Mouse (Mus musculus) liver, embryonic 13.5 days (tissue): ENCODE data around the gene Sp1. TPM values are rescaled to one million over a fixed set of nuclear protein-coding genes. Genes with fewer than 3 reads are reported as not detected.
A peak's percentile ranks its signal among the peaks of the same experiment; 100 is the strongest.

Experiments used
- ATAC-seq: fragments of 200-750 bp; cut with Nextera tagmentation; 2 replicates; pipeline ENCODE4 v1.8.0; 2017; ENCODE audit warnings: low read depth, mild to moderate bottlenecking, moderate number of reproducible peaks, moderate library complexity
- DNase-seq: peaks from one replicate; pipeline ENCODE4 v3.0.0; 2022
- H3K27ac ChIP-seq: fragments of 300-500 bp; sonication (generic); 2 replicates; pipeline ENCODE4 v1.5.1; 2015; ENCODE audit warnings: moderate library complexity, mild to moderate bottlenecking, inconsistent platforms
- H3K27me3 ChIP-seq: fragments of 300-500 bp; sonication (generic); 2 replicates; pipeline ENCODE4 v1.6.1; 2015; ENCODE audit warnings: mild to moderate bottlenecking, inconsistent platforms
- H3K36me3 ChIP-seq: fragments of 300-500 bp; sonication (generic); 2 replicates; pipeline ENCODE4 v1.6.1; 2015; ENCODE audit warnings: mild to moderate bottlenecking, inconsistent platforms
- H3K4me1 ChIP-seq: fragments of 300-500 bp; sonication (generic); replicated peaks from 2 replicates; pipeline ENCODE4 v1.6.1; 2015; ENCODE audit warnings: inconsistent platforms
- H3K4me2 ChIP-seq: fragments of 300-500 bp; sonication (generic); 2 replicates; pipeline ENCODE4 v1.6.1; 2015; ENCODE audit warnings: inconsistent platforms, mild to moderate bottlenecking, moderate library complexity
- H3K4me3 ChIP-seq: fragments of 300-500 bp; sonication (generic); replicated peaks from 2 replicates; pipeline ENCODE4 v1.5.1; 2015; ENCODE audit warnings: mild to moderate bottlenecking, inconsistent platforms
- H3K9ac ChIP-seq: fragments of 300-500 bp; sonication (generic); 2 replicates; pipeline ENCODE4 v1.6.1; 2015; ENCODE audit warnings: mild to moderate bottlenecking, inconsistent platforms
- H3K9me3 ChIP-seq: fragments of 300-500 bp; sonication (generic); replicated peaks from 2 replicates; pipeline ENCODE4 v1.6.1; 2016; ENCODE audit warnings: inconsistent platforms
- WGBS: fragments of 180-500 bp; shearing (Covaris S2); methylation state at CpG from one replicate; pipeline ENCODE4 v1.1.7; 2015; ENCODE audit not compliant: insufficient replicate concordance; 5-methylcytosine and 5-hydroxymethylcytosine counted together
- polyA plus RNA-seq: library from polyadenylated mRNA; unstranded; fragments of >200 nt; fragmentation: Nextera tagmentation; extraction: Ambion mirVana; gene quantifications from 2 replicates; pipeline ENCODE4 v1.2.1, GENCODE M21; 2015

The Sp1 gene
- polyA plus RNA-seq, 1 experiment from 2014 or later = 4.0 TPM

DNA sequence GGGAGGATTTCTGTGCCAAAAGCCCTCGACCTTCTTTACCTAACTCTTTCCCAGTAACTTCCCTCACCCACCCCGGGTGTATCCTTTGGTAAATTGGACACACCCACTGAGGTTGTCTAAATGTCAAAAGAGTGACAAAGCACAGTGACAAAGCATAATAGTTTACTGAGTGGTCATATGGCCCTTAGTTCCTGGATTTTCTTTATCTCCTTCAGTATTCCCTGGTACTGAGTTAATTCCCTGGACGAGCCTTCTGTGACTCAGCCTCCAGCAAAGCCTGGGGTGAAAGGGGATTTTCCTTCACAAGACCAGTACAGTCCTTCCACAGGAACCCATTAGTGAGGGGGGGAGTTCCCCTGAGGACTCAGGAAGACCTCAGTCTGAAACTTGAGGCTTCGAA lies 55.0 kb downstream of the Sp1 start:
- ATAC-seq (peak; percentile 35; the same call in 1 of the 2 replicates), DNase-seq (peak; percentile 44)
- peak overlapping the region; percentile 83 for H3K4me2 ChIP-seq
- H3K27ac ChIP-seq = peak overlapping the region; percentile 90
- no peaks in the 10 kb centered on the region for H3K9me3 ChIP-seq
- WGBS = 18% methylated on average over 4 of the region's 4 CpGs
- H3K36me3 ChIP-seq = peaks cover 27% of the 10 kb centered on the region
- peak overlapping the region; percentile 73 for H3K9ac ChIP-seq
- peaks cover 64% of the 10 kb centered on the region for H3K4me1 ChIP-seq
- H3K4me3 ChIP-seq = peak overlapping the region; percentile 64
- no peaks in the 10 kb centered on the region for H3K27me3 ChIP-seq

DNA sequence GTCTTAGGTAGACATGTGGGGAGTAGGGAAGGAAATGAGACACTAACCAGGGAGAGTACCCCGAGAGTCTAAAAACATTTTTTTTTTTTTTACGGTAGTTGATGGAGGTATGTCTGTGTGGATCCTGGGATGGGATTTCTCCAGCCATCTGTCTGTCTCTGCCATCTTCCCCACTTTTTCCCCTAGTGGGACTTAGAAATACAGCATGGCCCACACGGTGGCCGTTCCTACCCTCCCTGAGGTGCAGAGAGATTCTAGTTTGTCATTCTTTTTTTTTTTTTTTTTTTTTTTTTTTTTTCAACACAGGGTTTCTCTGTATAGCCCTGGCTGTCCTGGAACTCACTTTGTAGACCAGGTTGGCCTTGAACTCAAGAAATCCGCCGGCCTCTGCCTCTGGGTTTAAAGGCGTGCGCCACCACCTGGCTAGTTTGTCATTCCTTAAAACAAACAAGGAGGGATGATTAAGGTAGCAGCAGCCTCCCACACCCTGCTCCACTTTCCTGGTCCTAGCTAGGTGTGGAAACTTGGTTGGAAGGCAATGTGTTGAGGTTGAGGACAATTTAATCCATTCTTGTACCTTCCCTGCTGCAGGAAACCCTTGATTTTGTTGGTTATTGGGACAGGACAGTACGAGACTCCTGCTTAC lies 55.6 kb downstream of the Sp1 start:
- ATAC-seq = no peak
- H3K9ac ChIP-seq = peak overlapping the region; percentile 73
- DNase-seq = no peak
- peak overlapping the region; percentile 83 for H3K4me2 ChIP-seq
- H3K4me1 ChIP-seq = peaks cover 60% of the 10 kb centered on the region
- H3K36me3 ChIP-seq = peaks cover 27% of the 10 kb centered on the region
- H3K27me3 ChIP-seq = no peaks in the 10 kb centered on the region
- H3K4me3 ChIP-seq = peak overlapping the region; percentile 64
- H3K27ac ChIP-seq = peak overlapping the region; percentile 90
- no peaks in the 10 kb centered on the region for H3K9me3 ChIP-seq
- WGBS = 73% methylated on average over 9 of the region's 9 CpGs

DNA sequence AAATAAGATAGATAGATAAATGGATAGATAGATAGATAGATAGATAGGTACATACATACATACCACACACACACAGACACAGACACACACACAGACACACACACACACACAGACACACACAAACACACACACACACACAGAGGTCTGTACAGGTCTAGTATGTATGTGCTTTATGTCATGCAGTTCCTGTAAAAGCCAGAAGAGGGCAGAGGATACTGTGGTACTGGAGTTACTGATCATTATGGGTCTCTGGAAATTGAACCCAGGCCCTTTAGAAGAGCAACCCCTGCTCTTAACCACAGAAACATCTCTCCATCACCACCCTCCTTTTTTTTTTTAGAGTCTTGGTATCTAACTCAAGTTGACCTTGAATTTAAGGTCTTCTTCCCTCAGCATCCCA lies 57.7 kb downstream of the Sp1 start:
- no peak overlapping the region for H3K4me2 ChIP-seq
- H3K4me1 ChIP-seq = peaks cover 40% of the 10 kb centered on the region
- no peaks in the 10 kb centered on the region for H3K9me3 ChIP-seq
- H3K9ac ChIP-seq = no peak overlapping the region
- H3K27ac ChIP-seq = no peak overlapping the region
- H3K36me3 ChIP-seq = peaks cover 38% of the 10 kb centered on the region
- H3K4me3 ChIP-seq = no peak overlapping the region
- H3K27me3 ChIP-seq = no peaks in the 10 kb centered on the region
- ATAC-seq (no peak), DNase-seq (no peak)

DNA sequence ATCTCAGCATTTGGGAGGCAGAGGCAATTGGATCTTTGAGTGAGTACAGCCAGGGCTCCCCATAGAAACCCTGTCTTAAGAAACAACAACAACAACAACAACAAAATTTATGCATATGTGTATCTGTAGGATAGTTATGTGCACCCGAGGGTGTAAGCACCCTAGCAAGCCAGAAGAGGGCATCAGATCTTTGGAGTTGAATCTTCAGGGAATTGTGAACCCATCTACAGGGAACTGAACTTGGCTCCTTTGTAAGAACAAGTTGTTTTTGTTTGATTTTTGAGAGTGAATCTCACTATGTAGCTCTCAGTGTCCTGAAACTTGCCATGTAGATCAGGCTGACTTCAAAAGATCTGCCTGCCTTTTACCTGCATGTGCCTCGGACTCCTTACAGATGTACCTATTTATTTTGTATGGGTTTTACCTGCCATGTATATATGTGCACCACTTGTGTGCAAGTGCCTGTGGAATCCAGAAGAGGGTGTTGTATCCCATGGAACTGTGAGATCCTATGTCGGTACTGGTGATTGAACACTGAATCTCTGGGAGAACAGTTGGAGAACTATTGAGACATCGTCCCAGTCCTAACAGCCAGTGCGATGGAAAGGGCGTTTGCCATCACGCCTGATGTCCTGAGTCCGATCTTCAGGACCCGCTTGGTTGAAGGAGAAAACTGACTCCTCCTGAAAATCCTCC lies 62.9 kb downstream of the Sp1 start:
- DNase-seq (no peak), ATAC-seq (no peak)
- Histone ChIP-seq H3K36me3 (peaks cover 34% of the 10 kb centered on the region), H3K9ac (no peak overlapping the region), H3K4me1 (peaks cover 23% of the 10 kb centered on the region), H3K9me3 (no peaks in the 10 kb centered on the region), H3K4me2 (no peak overlapping the region), H3K27me3 (no peaks in the 10 kb centered on the region), H3K4me3 (no peak overlapping the region), H3K27ac (no peak overlapping the region)
- 94% methylated on average over 9 of the region's 9 CpGs for WGBS

DNA sequence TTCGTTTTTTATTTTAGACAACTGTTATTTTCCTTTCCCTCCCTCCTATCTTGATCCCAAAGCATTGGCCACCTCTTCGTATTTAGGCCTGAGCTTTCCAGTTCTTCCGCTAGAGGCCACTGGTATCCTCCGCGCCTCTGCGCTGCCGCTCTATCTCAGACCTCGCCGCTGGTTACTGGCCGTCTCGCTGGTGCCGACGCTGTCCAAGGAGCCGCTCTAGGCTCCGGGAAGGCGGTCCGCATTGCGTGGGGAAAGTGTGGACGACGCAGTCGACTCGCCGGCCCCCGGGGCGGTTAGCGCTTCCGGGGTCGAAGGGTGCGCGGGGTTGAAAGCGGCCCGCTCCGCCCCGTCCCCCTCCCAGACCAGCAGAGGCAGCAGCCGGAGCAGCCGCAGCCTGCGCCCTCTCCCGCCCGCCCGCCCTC lies 64.3 kb downstream of the Sp1 start, which contains the start of gene Pcbp2:
Pcbp2 (plus strand) TSS at position 357 of the 422 bp plus-strand sequence.
- DNase-seq (peak; percentile 95), ATAC-seq (peak; percentile 98)
- Histone ChIP-seq H3K4me2 (peak within 1 kb of the TSS; percentile 79), H3K9me3 (no peaks in the 10 kb centered on the region), H3K27ac (peak within 1 kb of the TSS; percentile 93), H3K9ac (peak within 1 kb of the TSS; percentile 97), H3K36me3 (peaks cover 45% of the 10 kb centered on the region), H3K4me1 (peaks cover 23% of the 10 kb centered on the region), H3K4me3 (peak within 1 kb of the TSS; percentile 96), H3K27me3 (no peaks in the 10 kb centered on the region)
- under 1% methylated on average over 32 of the region's 40 CpGs for WGBS

DNA sequence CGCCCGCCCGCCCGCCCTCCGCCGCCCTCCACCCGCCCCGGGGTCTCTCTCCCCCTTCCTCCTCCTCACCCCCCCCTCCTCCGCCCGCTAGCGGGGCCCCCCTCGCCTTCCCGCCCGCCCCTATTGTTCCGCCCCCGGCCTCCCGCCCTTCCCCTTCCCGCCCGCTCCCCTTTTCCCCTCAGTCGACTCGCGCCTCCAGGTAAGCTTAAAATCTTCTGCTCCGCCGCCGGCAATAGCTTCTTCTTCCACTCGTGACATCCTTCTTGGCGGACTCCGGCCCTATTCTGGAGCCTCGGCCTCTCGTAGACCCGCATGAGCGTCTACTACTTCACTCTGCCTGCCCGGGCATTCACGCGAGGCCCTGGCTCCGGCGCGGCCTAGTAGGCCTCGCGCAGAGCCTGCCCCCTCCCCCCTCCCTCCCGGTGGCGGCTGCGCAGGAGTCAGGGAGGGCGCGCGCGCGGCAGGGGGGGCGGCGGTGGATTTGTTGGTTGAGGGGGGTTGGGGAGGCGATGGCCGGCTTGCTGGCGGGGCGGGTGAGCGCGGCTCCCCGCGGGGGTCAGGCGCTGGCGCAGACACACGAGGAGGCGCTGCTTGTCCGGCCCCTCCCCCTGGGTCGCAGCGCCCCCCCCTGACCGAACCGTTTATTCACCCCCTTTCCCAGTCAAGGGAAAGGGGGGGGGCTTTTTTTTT lies 64.8 kb downstream of the Sp1 start:
- Histone ChIP-seq H3K9ac (peak overlapping the region; percentile 97), H3K36me3 (peaks cover 47% of the 10 kb centered on the region), H3K27ac (peak overlapping the region; percentile 93), H3K4me1 (peaks cover 23% of the 10 kb centered on the region), H3K27me3 (no peaks in the 10 kb centered on the region), H3K4me2 (peak overlapping the region; percentile 79), H3K9me3 (no peaks in the 10 kb centered on the region), H3K4me3 (peak overlapping the region; percentile 96)
- DNase-seq = peak; percentile 54
- peak; percentile 49 for ATAC-seq
- 1% methylated on average over 47 of the region's 67 CpGs for WGBS

DNA sequence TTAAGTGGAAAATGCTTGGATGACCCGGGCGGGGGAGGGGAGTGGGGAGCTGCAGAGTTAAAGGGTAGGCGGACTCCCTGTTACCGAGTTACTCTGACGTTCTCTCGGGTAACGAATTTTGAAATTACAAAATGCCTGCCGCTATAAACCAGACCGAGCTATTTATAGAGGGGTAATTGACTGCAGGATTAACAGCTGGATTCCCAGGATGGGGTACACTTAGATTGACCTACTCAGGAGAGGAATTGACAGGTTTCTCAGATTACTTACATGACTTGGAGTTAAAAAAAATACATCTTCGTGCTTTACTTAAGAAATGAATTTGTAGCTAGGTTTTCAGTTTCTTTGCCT lies 65.3 kb downstream of the Sp1 start:
- Histone ChIP-seq H3K9me3 (no peaks in the 10 kb centered on the region), H3K4me2 (peak overlapping the region; percentile 79), H3K4me3 (peak overlapping the region; percentile 96), H3K27me3 (no peaks in the 10 kb centered on the region), H3K4me1 (peaks cover 23% of the 10 kb centered on the region), H3K36me3 (peaks cover 50% of the 10 kb centered on the region), H3K27ac (peak overlapping the region; percentile 93), H3K9ac (peak overlapping the region; percentile 97)
- no peak for ATAC-seq
- no peak for DNase-seq
- WGBS = under 1% methylated on average over 10 of the region's 10 CpGs

DNA sequence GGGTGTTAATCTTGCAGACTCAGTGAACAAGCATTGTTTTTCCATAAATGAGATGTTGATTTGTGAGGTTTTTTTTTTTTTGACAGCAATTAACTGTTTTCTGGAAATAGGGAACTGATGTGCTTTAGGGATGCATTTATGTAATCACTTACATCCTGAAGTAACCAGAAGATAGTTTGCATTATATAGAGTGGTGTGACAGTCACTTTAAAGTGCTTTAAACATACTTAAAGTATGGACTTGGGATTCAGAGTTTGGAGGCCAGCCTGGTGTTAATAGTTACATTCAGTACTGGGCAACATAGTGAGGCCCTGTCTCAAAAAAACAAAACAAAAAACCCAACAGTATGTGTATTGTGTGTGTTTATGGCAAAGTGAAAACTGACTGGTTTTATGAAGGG lies 65.8 kb downstream of the Sp1 start:
- Histone ChIP-seq H3K4me1 (peaks cover 23% of the 10 kb centered on the region), H3K27ac (peak overlapping the region; percentile 10), H3K9me3 (no peaks in the 10 kb centered on the region), H3K4me2 (peak overlapping the region; percentile 79), H3K4me3 (peak overlapping the region; percentile 96), H3K36me3 (peaks cover 54% of the 10 kb centered on the region), H3K9ac (peak overlapping the region; percentile 97), H3K27me3 (no peaks in the 10 kb centered on the region)
- ATAC-seq (no peak), DNase-seq (no peak)

DNA sequence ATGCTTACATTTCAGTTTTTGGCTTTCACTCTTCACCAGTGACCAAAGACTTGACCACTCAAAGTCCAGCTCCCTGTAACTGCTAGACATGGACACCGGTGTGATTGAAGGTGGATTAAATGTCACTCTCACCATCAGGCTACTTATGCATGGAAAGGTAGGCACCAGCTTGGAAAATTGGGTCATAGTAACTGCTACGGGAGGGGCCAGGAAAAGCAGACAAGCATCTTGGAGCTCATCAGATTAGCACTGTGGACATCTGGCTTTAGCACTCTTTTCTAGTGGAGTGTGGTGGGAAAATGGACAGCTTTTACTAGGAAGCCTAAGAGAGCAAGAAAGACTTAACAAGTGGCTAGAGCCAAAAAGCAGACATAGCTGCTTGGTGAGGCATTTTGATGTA lies 67.3 kb downstream of the Sp1 start:
- Histone ChIP-seq H3K4me2 (peak overlapping the region; percentile 36), H3K36me3 (peaks cover 62% of the 10 kb centered on the region), H3K9me3 (no peaks in the 10 kb centered on the region), H3K27me3 (no peaks in the 10 kb centered on the region), H3K27ac (no peak overlapping the region), H3K9ac (0 out of 2 replicates have a peak overlapping the region, but pooled peaks have one; percentile 43), H3K4me1 (peaks cover 23% of the 10 kb centered on the region), H3K4me3 (no peak overlapping the region; the same call in 1 of the 2 replicates)
- no peak for ATAC-seq
- DNase-seq = no peak
- 82% methylated on average over 2 of the region's 2 CpGs for WGBS

DNA sequence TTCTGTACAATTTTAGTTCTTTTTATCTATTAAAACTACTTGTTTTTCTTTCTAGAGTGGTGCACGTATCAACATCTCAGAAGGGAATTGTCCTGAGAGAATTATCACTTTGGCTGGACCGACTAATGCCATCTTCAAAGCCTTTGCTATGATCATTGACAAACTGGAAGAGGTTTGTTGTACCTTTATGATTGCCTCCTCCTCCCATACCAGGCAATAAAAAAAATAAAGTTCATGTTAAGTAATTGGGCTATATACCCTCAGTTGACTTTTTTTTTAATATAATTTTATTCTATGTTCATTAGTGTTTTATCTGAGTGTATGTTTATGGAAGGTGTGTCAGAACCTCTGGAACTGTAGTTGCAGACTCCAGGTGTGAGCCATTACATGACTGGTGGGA lies 68.6 kb downstream of the Sp1 start:
- Histone ChIP-seq H3K4me2 (no peak overlapping the region), H3K4me3 (no peak overlapping the region), H3K4me1 (peaks cover 23% of the 10 kb centered on the region), H3K9ac (no peak overlapping the region), H3K27me3 (no peaks in the 10 kb centered on the region), H3K27ac (no peak overlapping the region), H3K9me3 (no peaks in the 10 kb centered on the region), H3K36me3 (peaks cover 64% of the 10 kb centered on the region)
- ATAC-seq (no peak), DNase-seq (no peak)
- WGBS = 81% methylated on average over 2 of the region's 2 CpGs

DNA sequence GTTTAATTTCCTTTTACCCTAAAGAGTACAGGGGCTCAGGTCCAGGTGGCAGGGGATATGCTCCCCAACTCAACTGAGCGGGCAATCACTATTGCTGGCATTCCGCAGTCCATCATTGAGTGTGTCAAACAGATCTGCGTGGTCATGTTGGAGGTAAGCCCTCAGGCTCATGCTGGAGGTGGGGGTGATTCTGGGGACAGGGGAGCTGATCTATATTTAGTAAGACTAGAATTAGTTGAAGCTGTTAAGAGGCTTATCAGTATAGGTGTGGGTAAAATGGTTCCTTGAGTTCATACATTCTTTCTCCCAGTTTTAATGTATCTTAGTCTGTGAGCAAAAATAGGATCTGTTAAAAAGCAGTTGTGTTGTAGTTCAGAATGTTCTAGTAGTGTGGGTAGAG lies 77.2 kb downstream of the Sp1 start:
- Histone ChIP-seq H3K9me3 (no peaks in the 10 kb centered on the region), H3K4me2 (no peak overlapping the region), H3K27me3 (no peaks in the 10 kb centered on the region), H3K9ac (no peak overlapping the region), H3K36me3 (peaks cover 90% of the 10 kb centered on the region), H3K4me1 (no peaks in the 10 kb centered on the region), H3K27ac (no peak overlapping the region), H3K4me3 (no peak overlapping the region)
- WGBS = 93% methylated on average over 3 of the region's 3 CpGs
- DNase-seq = no peak
- ATAC-seq = no peak
